Mouse (Mus musculus): Measurements from ENCODE around the gene Zfp583. TPM values are rescaled to one million over a fixed set of nuclear protein-coding genes. Genes with fewer than 3 reads are reported as not detected.

Gene Zfp583
- polyA plus RNA-seq (2017; shearing (Covaris generic)), result 1 to 10 TPM; 1.4 to 1.9 TPM

GRCm38 (mm10) chr7:6331233-6331956 is at the start of gene Zfp583:
Zfp583 (minus strand) TSS chr7:6331285.

GRCm38 (mm10) chr7:6363047-6363488 is 32.0 kb upstream of the Zfp583 start, which contains the start of gene Zfp78:
Zfp78 (plus strand) TSS chr7:6363280.

DNA sequence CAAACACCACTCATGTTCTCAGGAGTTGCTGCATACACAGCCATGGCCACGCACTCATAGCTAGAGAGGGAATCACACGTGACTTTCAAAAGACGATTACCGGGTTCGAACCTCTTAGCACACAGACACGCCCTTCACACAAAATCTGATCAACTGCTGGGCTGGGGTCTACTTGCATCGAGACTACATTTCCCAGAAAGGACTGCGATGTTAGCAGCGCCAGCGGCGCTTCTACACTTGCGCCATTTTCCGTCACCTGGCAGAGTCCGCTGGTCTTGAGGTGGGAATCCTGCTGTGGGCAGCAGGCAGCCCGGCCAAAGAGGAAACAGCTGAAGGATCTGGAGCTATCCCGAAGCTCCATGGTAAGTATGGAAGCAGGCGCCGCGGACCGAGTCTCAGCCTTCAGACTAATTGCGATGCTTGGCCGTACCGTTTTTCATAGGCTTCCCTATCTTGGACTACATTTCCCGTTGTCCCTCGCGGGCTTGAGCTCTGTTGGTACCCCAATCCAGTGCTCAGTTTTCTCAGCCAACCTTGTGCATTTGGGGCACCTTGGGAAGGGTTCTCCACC is 12.5 kb upstream of the Zfp583 start, which contains the start of gene Gm3854:
Gm3854 (plus strand) TSS at position 259 of the 571 bp plus-strand sequence.

GRCm38 (mm10) chr7:6285842-6286705 is 45.0 kb downstream of the Zfp583 start, which contains the start of gene Zfp667:
Zfp667 (plus strand) TSS chr7:6286579.

Other genes with a start within 250 kb of the Zfp583 start
- 10 to 100 TPM; 40.9 to 46.6 TPM for gene Zfp787, start 175.3 kb downstream of the Zfp583 start, polyA plus RNA-seq (2017; shearing (Covaris generic))
- gene Zfp444, start 159.1 kb downstream of the Zfp583 start, polyA plus RNA-seq (2017; shearing (Covaris generic)), result 10 to 100 TPM; 33.6 to 45.1 TPM
- not detected for gene Galp, start 134.2 kb downstream of the Zfp583 start, polyA plus RNA-seq (2017; shearing (Covaris generic))
- gene Zscan5b, start 109.0 kb downstream of the Zfp583 start, polyA plus RNA-seq (2017; shearing (Covaris generic)), result 1 to 10 TPM in 1 of 2 experiments, not detected in 1; 4.8 TPM
- gene Epp13, start 78.6 kb downstream of the Zfp583 start, polyA plus RNA-seq (2017; shearing (Covaris generic)), result not detected
- 1 to 10 TPM; 5.1 to 5.5 TPM for gene Zfp667, start 44.7 kb downstream of the Zfp583 start, polyA plus RNA-seq (2017; shearing (Covaris generic))
- 1 to 10 TPM in 1 of 2 experiments, under 1 TPM in 1; 0.20 to 5.5 TPM for gene Gm3854, start 12.5 kb upstream of the Zfp583 start, polyA plus RNA-seq (2017; shearing (Covaris generic))
- gene Zfp78, start 32.0 kb upstream of the Zfp583 start, polyA plus RNA-seq (2017; shearing (Covaris generic)), result 1 to 10 TPM; 4.2 to 7.7 TPM
- 10 to 100 TPM; 10.9 to 13.5 TPM for gene Zfp28, start 52.0 kb upstream of the Zfp583 start, polyA plus RNA-seq (2017; shearing (Covaris generic))
- gene Smim17, start 67.4 kb upstream of the Zfp583 start, polyA plus RNA-seq (2017; shearing (Covaris generic)), result under 1 TPM in 1 of 2 experiments, not detected in 1; 0.67 TPM
- not detected for gene Gm20715, start 79.0 kb upstream of the Zfp583 start, polyA plus RNA-seq (2017; shearing (Covaris generic))
- under 1 TPM in 1 of 2 experiments, not detected in 1; 0.14 TPM for gene Olfr1344, start 107.4 kb upstream of the Zfp583 start, polyA plus RNA-seq (2017; shearing (Covaris generic))
- under 1 TPM; 0.07 to 0.11 TPM for gene Olfr1336, start 124.9 kb upstream of the Zfp583 start, polyA plus RNA-seq (2017; shearing (Covaris generic))
- gene Olfr1346, start 135.8 kb upstream of the Zfp583 start, polyA plus RNA-seq (2017; shearing (Covaris generic)), result 1 to 10 TPM in 1 of 2 experiments, under 1 TPM in 1; 0.14 to 1.1 TPM
- not detected for gene Olfr5, start 155.7 kb upstream of the Zfp583 start, polyA plus RNA-seq (2017; shearing (Covaris generic))
- gene Olfr1347, start 168.5 kb upstream of the Zfp583 start, polyA plus RNA-seq (2017; shearing (Covaris generic)), result under 1 TPM in 1 of 2 experiments, not detected in 1; 0.17 TPM
- gene Olfr1348, start 177.5 kb upstream of the Zfp583 start, polyA plus RNA-seq (2017; shearing (Covaris generic)), result under 1 TPM in 1 of 2 experiments, not detected in 1; 0.12 TPM
- gene Olfr1349, start 191.7 kb upstream of the Zfp583 start, polyA plus RNA-seq (2017; shearing (Covaris generic)), result under 1 TPM; 0.11 to 0.59 TPM
- gene Olfr1350, start 233.6 kb upstream of the Zfp583 start, polyA plus RNA-seq (2017; shearing (Covaris generic)), result 1 to 10 TPM in 1 of 2 experiments, under 1 TPM in 1; 0.10 to 1.2 TPM

Data from inflammation-experienced regulatory T-cells (primary cell).